Mouse (Mus musculus): ENCODE measurements around the gene Myof. TPM values are rescaled to one million over a fixed set of nuclear protein-coding genes. Genes with fewer than 3 reads are reported as not detected.
A peak's percentile ranks its signal among the peaks of the same experiment; 100 is the strongest.

The Myof gene
- 36.4 and 37.3 TPM in 2 replicates for polyA plus RNA-seq (2015; fragmentation: Nextera tagmentation; extraction: Ambion mirVana)

GRCm38 (mm10) chr19:38043281-38043981 lies at the start of gene Myof:
Gene Myof, minus strand, starts transcription at chr19:38043577.
- no peak; the same call in none of the 2 replicates for TF ChIP-seq EP300 (IDR thresholded peaks at IDR 0.05)
- TF ChIP-seq CTCF (IDR thresholded peaks at IDR 0.05): peak; percentile 80
- Histone ChIP-seq H3K9ac (replicated peaks; ENCODE audit: low read depth) (peak within 1 kb of the TSS; percentile 54), H3K4me1 (ENCODE audit: insufficient read depth, low read depth, low read length) (peaks cover 14% of the 10 kb centered on the region; the same call in 1 of the 2 replicates), H3K4me3 (ENCODE audit: low read depth, low read length) (peak within 1 kb of the TSS; percentile 52), H3K4me2 (replicated peaks; ENCODE audit: low read depth, low read length) (peak within 1 kb of the TSS; percentile 70), H3K27me3 (replicated peaks; ENCODE audit: insufficient read depth, low read length) (no peaks in the 10 kb centered on the region), H3K27ac (ENCODE audit: low read length) (peak within 1 kb of the TSS; percentile 87), H3K36me3 (ENCODE audit: insufficient read depth, low read length) (no peaks in the 10 kb centered on the region), H3K9me3 (ENCODE audit: low read length) (no peaks in the 10 kb centered on the region)
- DNase-seq (ENCODE audit: low spot score) (peak; percentile 93), ATAC-seq (peak; percentile 82)
- under 1% methylated on average over 28 of the region's 28 CpGs for WGBS

GRCm38 (mm10) chr19:38091512-38091985 lies 48.2 kb upstream of the Myof start:
- 42% methylated on average over 4 of the region's 4 CpGs for WGBS
- TF ChIP-seq EP300 (IDR thresholded peaks at IDR 0.05): no peak
- TF ChIP-seq CTCF (IDR thresholded peaks at IDR 0.05): no peak
- no peak overlapping the region for H3K27ac ChIP-seq (ENCODE audit: low read length)
- DNase-seq (ENCODE audit: low spot score): peak; percentile 27
- H3K4me1 ChIP-seq (ENCODE audit: insufficient read depth, low read depth, low read length): no peaks in the 10 kb centered on the region
- no peaks in the 10 kb centered on the region for H3K36me3 ChIP-seq (ENCODE audit: insufficient read depth, low read length)
- no peak overlapping the region for H3K4me2 ChIP-seq (replicated peaks; ENCODE audit: low read depth, low read length)
- H3K27me3 ChIP-seq (replicated peaks; ENCODE audit: insufficient read depth, low read length): 0 out of 2 replicates have a peak, but pooled peaks cover 8% of the 10 kb centered on the region
- no peak overlapping the region for H3K4me3 ChIP-seq (ENCODE audit: low read depth, low read length)
- H3K9ac ChIP-seq (replicated peaks; ENCODE audit: low read depth): no peak overlapping the region
- ATAC-seq: peak; percentile 56
- H3K9me3 ChIP-seq (ENCODE audit: low read length): no peaks in the 10 kb centered on the region

GRCm38 (mm10) chr19:38089358-38089757 lies 46.0 kb upstream of the Myof start:
- Histone ChIP-seq H3K4me3 (ENCODE audit: low read depth, low read length) (no peak overlapping the region), H3K4me1 (ENCODE audit: insufficient read depth, low read depth, low read length) (no peaks in the 10 kb centered on the region), H3K27me3 (replicated peaks; ENCODE audit: insufficient read depth, low read length) (no peaks in the 10 kb centered on the region), H3K4me2 (replicated peaks; ENCODE audit: low read depth, low read length) (no peak overlapping the region), H3K9me3 (ENCODE audit: low read length) (no peaks in the 10 kb centered on the region), H3K27ac (ENCODE audit: low read length) (no peak overlapping the region), H3K36me3 (ENCODE audit: insufficient read depth, low read length) (no peaks in the 10 kb centered on the region), H3K9ac (replicated peaks; ENCODE audit: low read depth) (no peak overlapping the region)
- no peak for TF ChIP-seq EP300 (IDR thresholded peaks at IDR 0.05)
- TF ChIP-seq CTCF (IDR thresholded peaks at IDR 0.05): no peak
- DNase-seq (ENCODE audit: low spot score): no peak
- 60% methylated on average over 8 of the region's 8 CpGs for whole genome bisulfite sequencing
- no peak for ATAC-seq

- TF ChIP-seq EP300 (IDR thresholded peaks at IDR 0.05) (no peak), CTCF (IDR thresholded peaks at IDR 0.05) (peak; percentile 73)
- Histone ChIP-seq H3K27me3 (replicated peaks; ENCODE audit: insufficient read depth, low read length) (no peaks in the 10 kb centered on the region), H3K36me3 (ENCODE audit: insufficient read depth, low read length) (no peaks in the 10 kb centered on the region), H3K9ac (replicated peaks; ENCODE audit: low read depth) (no peak overlapping the region), H3K4me3 (ENCODE audit: low read depth, low read length) (no peak overlapping the region), H3K4me1 (ENCODE audit: insufficient read depth, low read depth, low read length) (no peaks in the 10 kb centered on the region), H3K9me3 (ENCODE audit: low read length) (no peaks in the 10 kb centered on the region), H3K4me2 (replicated peaks; ENCODE audit: low read depth, low read length) (no peak overlapping the region), H3K27ac (ENCODE audit: low read length) (no peak overlapping the region)
- ATAC-seq (peak; percentile 77), DNase-seq (ENCODE audit: low spot score) (peak; percentile 77)
- WGBS: 45% methylated on average over 11 of the region's 11 CpGs
Measured at GRCm38 (mm10) chr19:38086948-38087551, 43.7 kb upstream of the Myof start.

GRCm38 (mm10) chr19:38085841-38086240 lies 42.5 kb upstream of the Myof start:
- Histone ChIP-seq H3K4me3 (ENCODE audit: low read depth, low read length) (no peak overlapping the region), H3K27me3 (replicated peaks; ENCODE audit: insufficient read depth, low read length) (no peaks in the 10 kb centered on the region), H3K4me2 (replicated peaks; ENCODE audit: low read depth, low read length) (no peak overlapping the region), H3K9me3 (ENCODE audit: low read length) (no peaks in the 10 kb centered on the region), H3K4me1 (ENCODE audit: insufficient read depth, low read depth, low read length) (no peaks in the 10 kb centered on the region), H3K27ac (ENCODE audit: low read length) (no peak overlapping the region), H3K9ac (replicated peaks; ENCODE audit: low read depth) (no peak overlapping the region), H3K36me3 (ENCODE audit: insufficient read depth, low read length) (no peaks in the 10 kb centered on the region)
- no peak for DNase-seq (ENCODE audit: low spot score)
- no peak for ATAC-seq
- WGBS: 79% methylated on average over 4 of the region's 4 CpGs
- TF ChIP-seq EP300 (IDR thresholded peaks at IDR 0.05): no peak
- TF ChIP-seq CTCF (IDR thresholded peaks at IDR 0.05): no peak

GRCm38 (mm10) chr19:38082931-38083525 lies 39.7 kb upstream of the Myof start:
- Histone ChIP-seq H3K9me3 (ENCODE audit: low read length) (no peaks in the 10 kb centered on the region), H3K27ac (ENCODE audit: low read length) (no peak overlapping the region), H3K9ac (replicated peaks; ENCODE audit: low read depth) (no peak overlapping the region), H3K36me3 (ENCODE audit: insufficient read depth, low read length) (no peaks in the 10 kb centered on the region), H3K27me3 (replicated peaks; ENCODE audit: insufficient read depth, low read length) (no peaks in the 10 kb centered on the region), H3K4me1 (ENCODE audit: insufficient read depth, low read depth, low read length) (no peaks in the 10 kb centered on the region), H3K4me2 (replicated peaks; ENCODE audit: low read depth, low read length) (no peak overlapping the region), H3K4me3 (ENCODE audit: low read depth, low read length) (no peak overlapping the region)
- WGBS: 31% methylated on average over 5 of the region's 5 CpGs
- ATAC-seq (no peak), DNase-seq (ENCODE audit: low spot score) (no peak)
- no peak for TF ChIP-seq EP300 (IDR thresholded peaks at IDR 0.05)
- no peak for TF ChIP-seq CTCF (IDR thresholded peaks at IDR 0.05)
